Mouse (Mus musculus) lung, postnatal 25 days (tissue): Measurements from ENCODE around the gene Cmc1.

Experiments used
- DNase-seq: peaks from one replicate; pipeline ENCODE4 v3.0.0; 2022; ENCODE audit warnings: low spot score

Cmc1 gene

DNA sequence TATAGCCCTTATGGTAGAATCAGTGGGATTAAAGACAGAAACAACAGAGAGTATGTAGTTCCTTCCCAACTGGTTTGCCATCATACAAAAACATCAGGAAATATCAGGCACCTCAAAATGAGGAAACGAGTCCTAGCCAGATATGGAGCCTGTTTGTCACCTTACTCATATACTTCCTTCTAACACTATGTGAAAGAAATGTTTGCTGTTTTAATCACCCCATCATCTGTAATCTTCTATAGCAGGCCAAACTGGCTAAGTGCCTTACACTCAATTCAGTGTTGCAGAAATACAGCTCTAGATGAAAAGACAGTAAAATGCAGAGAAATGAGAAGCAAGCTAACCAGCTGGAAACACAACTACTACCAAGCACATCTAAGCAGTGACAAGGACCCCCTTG lies 119.7 kb downstream of the Cmc1 start:
- DNase-seq = no peak

DNA sequence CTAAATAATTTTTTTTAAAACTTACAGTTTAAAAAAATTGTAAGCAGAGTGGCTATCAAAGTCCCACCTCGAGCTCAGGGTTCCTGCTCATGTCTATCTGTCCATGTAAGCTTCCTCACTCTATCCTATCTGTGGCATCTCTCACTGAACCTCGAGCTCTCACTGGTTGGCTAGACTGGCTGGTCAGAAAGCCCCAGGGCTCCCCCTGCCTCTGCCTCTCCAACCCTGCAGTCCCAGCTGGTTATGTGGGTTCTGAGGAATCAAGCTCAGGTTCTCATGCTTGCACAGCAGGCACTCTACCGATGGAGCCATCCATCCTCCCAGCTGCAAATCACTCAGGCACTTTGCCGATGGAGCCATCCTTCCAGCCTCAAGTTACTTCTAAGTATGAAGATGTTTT lies 120.5 kb downstream of the Cmc1 start:
- no peak for DNase-seq

DNA sequence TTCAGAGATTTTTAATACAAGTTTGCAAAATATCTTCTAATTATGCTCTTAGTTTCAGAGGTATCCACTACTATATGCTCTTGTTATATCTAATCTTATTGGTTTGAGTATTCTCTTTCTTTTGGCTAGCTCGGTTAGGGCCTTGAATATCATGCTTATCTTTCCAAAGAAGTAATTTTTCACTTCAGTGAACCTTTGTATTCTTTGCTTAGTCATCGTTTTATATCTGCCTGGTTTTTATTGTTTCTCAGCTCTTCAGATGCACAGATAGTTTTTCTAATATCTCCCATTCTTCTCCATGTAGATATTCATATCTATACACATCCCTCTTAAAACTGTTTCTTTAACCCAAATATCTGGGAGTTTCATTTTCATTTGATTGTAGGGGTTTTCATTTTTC lies 125.0 kb downstream of the Cmc1 start:
- no peak for DNase-seq
